Mouse (Mus musculus) lung, postnatal 36 days (tissue): Measurements from ENCODE around the gene Ppp3ca.

Source experiments
- DNase-seq: peaks from one replicate; pipeline ENCODE4 v3.0.0; 2022; ENCODE audit warnings: mixed read lengths

Gene Ppp3ca

GRCm38 (mm10) chr3:136864306-136864705, 194.4 kb downstream of the Ppp3ca start:
- no peak for DNase-seq

GRCm38 (mm10) chr3:136865176-136865859, 195.4 kb downstream of the Ppp3ca start:
- DNase-seq: no peak

- DNase-seq: no peak
Measured at GRCm38 (mm10) chr3:136866095-136866494, 196.2 kb downstream of the Ppp3ca start.

- no peak for DNase-seq
Measured at GRCm38 (mm10) chr3:136866571-136866970, 196.6 kb downstream of the Ppp3ca start.

- DNase-seq: no peak
Measured at GRCm38 (mm10) chr3:136867366-136867765, 197.4 kb downstream of the Ppp3ca start.

GRCm38 (mm10) chr3:136871772-136872532, 202.0 kb downstream of the Ppp3ca start:
- peak; percentile 16 for DNase-seq

- DNase-seq: no peak
Measured at GRCm38 (mm10) chr3:136872533-136873095, 202.7 kb downstream of the Ppp3ca start.

GRCm38 (mm10) chr3:136873809-136874449, 204.0 kb downstream of the Ppp3ca start:
- no peak for DNase-seq

GRCm38 (mm10) chr3:136874566-136874965, 204.6 kb downstream of the Ppp3ca start:
- no peak for DNase-seq

- DNase-seq: no peak
Measured at GRCm38 (mm10) chr3:136887741-136888140, 217.8 kb downstream of the Ppp3ca start.

- DNase-seq: no peak
Measured at GRCm38 (mm10) chr3:136892140-136892539, 222.2 kb downstream of the Ppp3ca start.

- no peak for DNase-seq
Measured at GRCm38 (mm10) chr3:136893596-136894402, 223.9 kb downstream of the Ppp3ca start.

- peak; percentile 58 for DNase-seq
Measured at GRCm38 (mm10) chr3:136895498-136895897, 225.6 kb downstream of the Ppp3ca start.

GRCm38 (mm10) chr3:136896276-136896675, 226.4 kb downstream of the Ppp3ca start:
- no peak for DNase-seq

GRCm38 (mm10) chr3:136899744-136900143, 229.8 kb downstream of the Ppp3ca start:
- DNase-seq: no peak

GRCm38 (mm10) chr3:136900986-136901385, 231.1 kb downstream of the Ppp3ca start:
- no peak for DNase-seq

GRCm38 (mm10) chr3:136902776-136903175, 232.9 kb downstream of the Ppp3ca start:
- no peak for DNase-seq

- DNase-seq: peak; percentile 40
Measured at GRCm38 (mm10) chr3:136905577-136905976, 235.7 kb downstream of the Ppp3ca start.

- no peak for DNase-seq
Measured at GRCm38 (mm10) chr3:136909534-136909933, 239.6 kb downstream of the Ppp3ca start.

GRCm38 (mm10) chr3:136911276-136911675, 241.4 kb downstream of the Ppp3ca start:
- no peak for DNase-seq

- no peak for DNase-seq
Measured at GRCm38 (mm10) chr3:136917080-136917479, 247.2 kb downstream of the Ppp3ca start.

GRCm38 (mm10) chr3:136933071-136933470, 263.1 kb downstream of the Ppp3ca start:
- DNase-seq: no peak
